9 mouse cellular contexts compared by ENCODE assay signal in the genomic region with DNA sequence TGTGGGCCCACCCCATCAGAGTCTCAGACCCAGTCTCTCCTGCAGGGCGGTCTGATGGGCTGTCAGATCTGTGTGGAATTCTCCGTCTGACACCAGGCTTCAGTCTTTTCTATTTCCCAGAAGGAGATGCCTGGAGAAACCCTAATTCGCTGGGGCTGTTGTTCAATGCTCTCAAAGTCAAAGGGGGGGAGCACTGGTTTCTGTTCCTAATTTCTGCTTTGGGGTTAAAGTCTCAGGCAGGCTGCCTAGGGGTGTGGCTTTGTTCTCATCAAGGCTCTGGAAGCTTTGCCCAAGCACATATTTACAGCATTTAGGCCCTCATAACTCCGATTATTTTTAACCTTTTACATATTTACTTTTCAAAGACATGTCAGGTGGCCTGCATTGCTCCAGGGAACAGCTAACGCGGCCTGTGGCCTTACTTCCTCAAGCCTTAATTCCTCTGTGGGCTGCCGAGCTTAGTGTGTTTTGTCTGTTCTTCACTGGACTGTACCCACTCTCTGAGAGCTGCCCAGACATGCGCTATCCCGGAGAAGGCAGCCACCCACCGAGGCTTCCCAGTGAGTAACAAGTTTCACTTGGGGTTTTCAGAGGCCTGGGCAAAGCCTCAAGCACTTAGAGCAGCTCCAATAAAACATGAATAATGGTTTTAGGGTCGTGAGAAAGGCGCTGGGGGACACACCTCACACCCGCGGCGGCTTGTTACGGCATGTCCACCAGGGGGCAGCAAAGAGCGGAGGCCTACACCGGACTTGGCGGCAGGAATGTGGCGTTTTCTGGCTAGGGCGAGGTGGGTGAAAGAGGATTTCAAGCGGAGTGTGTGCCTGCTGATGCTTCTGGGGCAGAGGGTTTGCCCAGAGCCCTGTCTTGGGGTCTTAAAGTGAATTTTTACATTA. TPM values are rescaled to one million over a fixed set of nuclear protein-coding genes. Genes with fewer than 3 reads are reported as not detected.
A peak's percentile ranks its signal among the peaks of the same experiment; 100 is the strongest.
DNase-seq lines count a peak whose midpoint lies in the region; ATAC-seq and TF ChIP-seq lines count a peak whose summit lies in the region.
"Had no signal": no experiment of that assay in that cellular context is flagged by ENCODE, and none has a peak within 500 bp of the region (broad histone marks: within the 10 kb centered on the region; RNA-seq: fewer than 3 reads in every experiment).

No protein-coding gene starts in this region.

- intact Hi-C loops in heart, postnatal 10 days (cut with DNase I), result no loop called here

- peaks cover 35% of the 10 kb centered on the region for H3K27me3 ChIP-seq in heart, embryonic 11.5 days (ENCODE audit: control insufficient read depth, insufficient read depth, low read length)
- H3K27me3 ChIP-seq in G1E (ENCODE audit: insufficient read depth, low read length), result peaks cover 22% of the 10 kb centered on the region
- H3K27me3 ChIP-seq in limb, embryonic 13.5 days, result peaks cover 50% of the 10 kb centered on the region

- no peak overlapping the region for H3K9ac ChIP-seq in heart, embryonic 11.5 days (ENCODE audit: low read depth, low read length)
- no peak overlapping the region for H3K9ac ChIP-seq in limb, embryonic 13.5 days

- 24% methylated on average over 22 of the region's 22 CpGs for WGBS in heart, embryonic 11.5 days (ENCODE audit: insufficient replicate concordance)
- WGBS in limb, embryonic 13.5 days, result 15% methylated on average over 22 of the region's 22 CpGs

- H3K4me1 ChIP-seq in heart, embryonic 11.5 days (ENCODE audit: control insufficient read depth, insufficient read depth, low read length), result no peaks in the 10 kb centered on the region
- peaks cover 18% of the 10 kb centered on the region for H3K4me1 ChIP-seq in G1E (ENCODE audit: insufficient read depth, low read depth, low read length)
- H3K4me1 ChIP-seq in limb, embryonic 13.5 days, result no peaks in the 10 kb centered on the region; the same call in 1 of the 2 replicates

- no peaks in the 10 kb centered on the region for H3K9me3 ChIP-seq in heart, embryonic 11.5 days (replicated peaks; ENCODE audit: control insufficient read depth, low read length)
- H3K9me3 ChIP-seq in G1E (replicated peaks), result peaks cover 3% of the 10 kb centered on the region; the same call in 1 of the 2 replicates
- no peaks in the 10 kb centered on the region for H3K9me3 ChIP-seq in limb, embryonic 13.5 days

- H3K4me2 ChIP-seq in heart, embryonic 11.5 days, result no peak overlapping the region
- peak overlapping the region; percentile 30 for H3K4me2 ChIP-seq in limb, embryonic 13.5 days (replicated peaks)

- H3K27ac ChIP-seq in heart, embryonic 11.5 days (ENCODE audit: low read depth, low read length), result no peak overlapping the region
- no peak overlapping the region for H3K27ac ChIP-seq in limb, embryonic 13.5 days

- no peaks in the 10 kb centered on the region for H3K36me3 ChIP-seq in heart, embryonic 11.5 days (ENCODE audit: control insufficient read depth, insufficient read depth, low read length)
- no peaks in the 10 kb centered on the region for H3K36me3 ChIP-seq in G1E (replicated peaks)
- H3K36me3 ChIP-seq in limb, embryonic 13.5 days, result no peaks in the 10 kb centered on the region

- no peak for ATAC-seq in heart, embryonic 11.5 days (replicated peaks; ENCODE audit: insufficient number of reproducible peaks, low FRiP score, low TSS enrichment)
- peak; percentile 56; the same call in 1 of the 2 replicates for ATAC-seq in G1E (ENCODE audit: extremely low read depth, insufficient number of reproducible peaks, low FRiP score, poor library complexity, severe bottlenecking)
- ATAC-seq in limb, embryonic 13.5 days (ENCODE audit: low FRiP score, low read depth), result no peak; the same call in 1 of the 2 replicates

- DNase-seq in heart, adult 8-10 months (ENCODE audit: low spot score), result peak; percentile 70
- no peak for DNase-seq in G1E (ENCODE audit: low spot score)
- DNase-seq in cerebellum, postnatal 4 days (ENCODE audit: low spot score in 2 of 2), result peak; percentile 51 to 81
- peak; percentile 73 to 91 for DNase-seq in heart, postnatal 10 days
- peak; percentile 76 for DNase-seq in naive thymus-derived CD4-positive, alpha-beta T cell, adult 2 months (ENCODE audit: low read depth)
- peak; percentile 79 for DNase-seq in thymus, postnatal 14 days

- peak; percentile 86 for TF ChIP-seq CTCF in G1E (IDR thresholded peaks at IDR 0.05; ENCODE audit: low read depth, low read length)

- no peak overlapping the region for H3K4me3 ChIP-seq in heart, embryonic 11.5 days (ENCODE audit: low read depth, low read length)
- no peak overlapping the region; the same call in 1 of the 2 replicates for H3K4me3 ChIP-seq in G1E (ENCODE audit: low read depth, low read length)
- H3K4me3 ChIP-seq in limb, embryonic 13.5 days, result no peak overlapping the region
- H3K4me3 ChIP-seq: myocyte had no signal

RNA-seq across cellular contexts. Expression of a gene that starts 6.6 kb away (rescaled TPM):
- not detected for total RNA-seq in heart, adult 8-10 months (2022)
- polyA plus RNA-seq in heart, embryonic 11.5 days (2014; fragmentation: Nextera tagmentation; extraction: Ambion mirVana), result 0.07 TPM in 1 of 2 replicates, not detected in the other
- total RNA-seq in G1E (2014; fragmentation: Nextera tagmentation) (not detected in 2 replicates), G1E (2017) (0.33 and 0.46 TPM in 2 replicates)
- polyA plus RNA-seq in G1E (2012), result 0.04 and 0.18 TPM in 2 replicates
- total RNA-seq in heart, postnatal 10 days (2021), result not detected
- not detected in 2 replicates for polyA plus RNA-seq in limb, embryonic 13.5 days (2015; fragmentation: Nextera tagmentation; extraction: Ambion mirVana)
- polyA plus RNA-seq: myocyte had no signal

RNA-seq across cellular contexts. Expression of a gene that starts 12.7 kb away (rescaled TPM):
- 10 to 100 TPM; 63.9 to 80.9 (median 69.3) TPM for total RNA-seq in heart, adult 8-10 months (2022)
- 53.1 and 53.6 TPM in 2 replicates for polyA plus RNA-seq in heart, embryonic 11.5 days (2014; fragmentation: Nextera tagmentation; extraction: Ambion mirVana)
- total RNA-seq in G1E (2014; fragmentation: Nextera tagmentation) (17.1 and 22.1 TPM in 2 replicates), G1E (2017) (17.6 and 18.6 TPM in 2 replicates)
- polyA plus RNA-seq in G1E (2012), result 46.2 and 51.1 TPM in 2 replicates
- 10 to 100 TPM; 48.3 to 53.2 TPM for total RNA-seq in heart, postnatal 10 days (2021)
- 49.0 and 53.2 TPM in 2 replicates for polyA plus RNA-seq in limb, embryonic 13.5 days (2015; fragmentation: Nextera tagmentation; extraction: Ambion mirVana)

RNA-seq across cellular contexts. Expression of a gene that starts 13.1 kb away (rescaled TPM):
- total RNA-seq in heart, adult 8-10 months (2022), result 1 to 10 TPM; 2.6 to 3.5 (median 3.0) TPM
- 0.90 and 1.3 TPM in 2 replicates for polyA plus RNA-seq in heart, embryonic 11.5 days (2014; fragmentation: Nextera tagmentation; extraction: Ambion mirVana)
- 9.3 and 16.4 TPM in 2 replicates for total RNA-seq in G1E (2014; fragmentation: Nextera tagmentation)
- 4.2 and 4.3 TPM in 2 replicates for total RNA-seq in G1E (2017)
- polyA plus RNA-seq in G1E (2012), result 48.0 and 61.7 TPM in 2 replicates
- total RNA-seq in heart, postnatal 10 days (2021), result 1 to 10 TPM; 1.3 to 1.4 TPM
- polyA plus RNA-seq in limb, embryonic 13.5 days (2015; fragmentation: Nextera tagmentation; extraction: Ambion mirVana), result 0.88 and 1.5 TPM in 2 replicates

RNA-seq across cellular contexts. Expression of a gene that starts 49.5 kb away (rescaled TPM):
- total RNA-seq in heart, adult 8-10 months (2022), result 1 to 10 TPM; 1.1 to 3.2 (median 1.8) TPM
- 0.27 and 0.58 TPM in 2 replicates for polyA plus RNA-seq in heart, embryonic 11.5 days (2014; fragmentation: Nextera tagmentation; extraction: Ambion mirVana)
- total RNA-seq in G1E (2014; fragmentation: Nextera tagmentation) (not detected in 2 replicates), G1E (2017) (0.29 TPM in 1 of 2 replicates, not detected in the other)
- not detected in 2 replicates for polyA plus RNA-seq in G1E (2012)
- 1 to 10 TPM; 1.9 TPM for total RNA-seq in heart, postnatal 10 days (2021)
- 0.86 and 1.9 TPM in 2 replicates for polyA plus RNA-seq in limb, embryonic 13.5 days (2015; fragmentation: Nextera tagmentation; extraction: Ambion mirVana)
